Mouse (Mus musculus): ENCODE measurements around the gene Xrcc4. TPM values are rescaled to one million over a fixed set of nuclear protein-coding genes. Genes with fewer than 3 reads are reported as not detected.

Xrcc4 gene
- polyA plus RNA-seq, 1 experiment from 2014 or later = 6.9 TPM

- WGBS (ENCODE audit: insufficient replicate concordance) = 59% methylated on average over 3 of the region's 3 CpGs
- no peaks in the 10 kb centered on the region for H3K9me3 ChIP-seq (replicated peaks)
- no peaks in the 10 kb centered on the region for H3K27me3 ChIP-seq
- no peaks in the 10 kb centered on the region for H3K4me1 ChIP-seq (replicated peaks)
- H3K27ac ChIP-seq = no peak overlapping the region
- H3K9ac ChIP-seq = no peak overlapping the region
- H3K4me3 ChIP-seq (replicated peaks) = no peak overlapping the region
- no peaks in the 10 kb centered on the region for H3K36me3 ChIP-seq
- ATAC-seq (ENCODE audit: low read depth) (no peak), DNase-seq (no peak)
- H3K4me2 ChIP-seq = no peak overlapping the region
Observed at GRCm38 (mm10) chr13:89929477-89929876, 159.9 kb downstream of the Xrcc4 start.

GRCm38 (mm10) chr13:89918814-89919481 is 170.5 kb downstream of the Xrcc4 start:
- no peak for ATAC-seq (ENCODE audit: low read depth)
- DNase-seq = no peak
- H3K4me1 ChIP-seq (replicated peaks) = no peaks in the 10 kb centered on the region
- no peak overlapping the region for H3K4me2 ChIP-seq
- 77% methylated on average over 3 of the region's 3 CpGs for whole genome bisulfite sequencing (ENCODE audit: insufficient replicate concordance)
- no peaks in the 10 kb centered on the region for H3K36me3 ChIP-seq
- H3K27me3 ChIP-seq = no peaks in the 10 kb centered on the region
- H3K4me3 ChIP-seq (replicated peaks) = no peak overlapping the region
- H3K9ac ChIP-seq = no peak overlapping the region
- H3K27ac ChIP-seq = no peak overlapping the region
- H3K9me3 ChIP-seq (replicated peaks) = no peaks in the 10 kb centered on the region

GRCm38 (mm10) chr13:89914332-89914731 is 175.1 kb downstream of the Xrcc4 start:
- ATAC-seq (ENCODE audit: low read depth) = no peak
- 71% methylated on average over 5 of the region's 5 CpGs for WGBS (ENCODE audit: insufficient replicate concordance)
- no peak overlapping the region for H3K27ac ChIP-seq

DNA sequence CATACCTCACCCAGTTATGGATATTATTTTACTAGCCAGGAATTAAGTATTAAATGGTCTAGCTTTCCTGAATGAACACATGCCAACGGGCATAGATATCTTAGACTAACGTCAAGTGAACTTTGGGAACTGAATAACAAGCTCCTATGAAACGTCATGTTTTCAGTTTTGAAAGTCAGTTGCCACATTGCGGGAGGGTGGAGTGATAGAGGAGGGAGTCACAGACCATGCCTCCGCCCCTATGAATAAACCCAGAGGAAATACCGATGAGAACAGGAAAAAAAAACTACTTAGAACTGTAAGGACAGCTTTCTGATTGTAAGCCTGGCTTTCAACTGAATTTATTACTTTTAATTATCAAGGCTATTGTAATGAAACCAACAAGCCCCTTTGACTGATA is 175.5 kb downstream of the Xrcc4 start:
- no peak for ATAC-seq (ENCODE audit: low read depth)

More at GRCm38 (mm10) chr13:89914332-89914731, 175.1 kb downstream of the Xrcc4 start:
- no peak for DNase-seq
- no peaks in the 10 kb centered on the region for H3K4me1 ChIP-seq (replicated peaks)
- H3K27me3 ChIP-seq = no peaks in the 10 kb centered on the region
- no peak overlapping the region for H3K9ac ChIP-seq
- no peaks in the 10 kb centered on the region for H3K36me3 ChIP-seq
- H3K9me3 ChIP-seq (replicated peaks) = no peaks in the 10 kb centered on the region
- no peak overlapping the region for H3K4me3 ChIP-seq (replicated peaks)
- no peak overlapping the region for H3K4me2 ChIP-seq

DNA sequence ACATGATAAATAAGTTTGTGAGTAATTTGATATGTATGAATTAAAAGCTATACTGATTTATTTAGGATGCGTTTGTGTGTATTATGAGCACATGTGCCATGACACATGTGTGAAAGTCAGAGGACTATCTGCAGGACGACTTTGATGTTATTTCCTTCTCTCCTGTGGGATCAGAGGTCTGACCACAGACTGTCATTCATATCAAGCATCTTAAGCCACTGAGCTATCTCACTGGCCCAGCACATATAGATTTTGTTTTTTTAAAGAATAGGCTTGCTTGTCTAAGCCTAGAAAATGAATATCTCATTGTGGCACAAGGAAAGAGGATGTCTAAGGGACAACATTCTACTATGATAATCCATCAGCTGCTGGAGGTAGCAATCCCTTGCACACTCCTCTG is 183.3 kb downstream of the Xrcc4 start:
- DNase-seq (no peak), ATAC-seq (ENCODE audit: low read depth) (no peak)
- no peaks in the 10 kb centered on the region for H3K27me3 ChIP-seq
- no peak overlapping the region for H3K4me3 ChIP-seq (replicated peaks)
- 16% methylated on average over 2 of the region's 2 CpGs for WGBS (ENCODE audit: insufficient replicate concordance)
- H3K36me3 ChIP-seq = no peaks in the 10 kb centered on the region
- no peak overlapping the region for H3K9ac ChIP-seq
- no peaks in the 10 kb centered on the region for H3K4me1 ChIP-seq (replicated peaks)
- H3K27ac ChIP-seq = no peak overlapping the region
- H3K4me2 ChIP-seq = no peak overlapping the region
- no peaks in the 10 kb centered on the region for H3K9me3 ChIP-seq (replicated peaks)

More for the DNA sequence above, 175.5 kb downstream of the Xrcc4 start:
- Histone ChIP-seq H3K27ac (no peak overlapping the region), H3K9ac (no peak overlapping the region), H3K4me2 (no peak overlapping the region), H3K27me3 (no peaks in the 10 kb centered on the region), H3K4me1 (replicated peaks) (no peaks in the 10 kb centered on the region), H3K9me3 (replicated peaks) (no peaks in the 10 kb centered on the region), H3K36me3 (no peaks in the 10 kb centered on the region), H3K4me3 (replicated peaks) (no peak overlapping the region)
- DNase-seq = no peak
- WGBS (ENCODE audit: insufficient replicate concordance) = 63% methylated on average over 6 of the region's 6 CpGs

DNA sequence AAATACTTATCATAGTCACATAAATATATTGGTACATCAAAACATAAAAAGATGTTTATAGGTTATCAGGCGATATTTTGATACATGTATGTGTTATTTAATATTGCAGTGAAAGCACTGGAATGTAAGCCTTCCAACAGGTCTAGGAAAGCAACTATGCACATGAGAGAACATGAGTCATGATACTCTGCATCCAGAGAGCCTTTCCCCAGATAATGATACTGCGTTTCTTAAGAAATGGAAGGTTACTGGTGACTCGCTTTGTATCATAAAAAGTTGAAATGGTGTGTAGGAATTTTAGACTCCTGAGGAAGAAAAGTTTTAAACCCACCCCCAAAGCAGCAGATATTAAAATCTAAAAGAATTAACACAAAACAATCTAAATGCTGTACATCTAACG is 190.3 kb downstream of the Xrcc4 start:
- WGBS (ENCODE audit: insufficient replicate concordance) = 75% methylated on average over 4 of the region's 4 CpGs
- no peak overlapping the region for H3K9ac ChIP-seq
- H3K27me3 ChIP-seq = no peaks in the 10 kb centered on the region
- ATAC-seq (ENCODE audit: low read depth) = no peak
- H3K9me3 ChIP-seq (replicated peaks) = no peaks in the 10 kb centered on the region
- DNase-seq = no peak
- no peak overlapping the region for H3K4me2 ChIP-seq
- H3K36me3 ChIP-seq = no peaks in the 10 kb centered on the region
- no peak overlapping the region for H3K4me3 ChIP-seq (replicated peaks)
- no peak overlapping the region for H3K27ac ChIP-seq
- H3K4me1 ChIP-seq (replicated peaks) = no peaks in the 10 kb centered on the region

DNA sequence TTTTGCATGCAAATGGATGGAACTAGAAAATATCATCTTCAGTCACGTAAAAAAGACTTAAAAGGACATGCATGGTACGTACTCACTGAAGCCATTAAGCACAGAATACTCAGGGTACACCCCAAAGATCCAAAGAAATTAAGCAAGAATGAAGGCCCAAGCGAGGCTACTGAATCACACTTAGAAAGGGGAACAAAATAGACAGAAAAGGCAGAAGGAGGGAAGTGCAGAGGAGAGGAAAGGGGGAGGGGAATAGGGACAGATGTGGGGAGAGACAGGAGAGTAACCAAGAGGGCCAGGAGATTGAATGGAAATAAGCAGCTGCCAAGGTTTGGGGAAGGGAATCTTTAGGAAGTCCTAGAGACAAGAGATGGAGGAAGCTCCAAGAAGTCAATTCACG is 197.3 kb downstream of the Xrcc4 start:
- 66% methylated on average over 4 of the region's 4 CpGs for WGBS (ENCODE audit: insufficient replicate concordance)

GRCm38 (mm10) chr13:89890159-89890558 is 199.2 kb downstream of the Xrcc4 start:
- Histone ChIP-seq H3K9me3 (replicated peaks) (no peaks in the 10 kb centered on the region), H3K4me2 (no peak overlapping the region), H3K27me3 (no peaks in the 10 kb centered on the region), H3K4me3 (replicated peaks) (no peak overlapping the region), H3K36me3 (no peaks in the 10 kb centered on the region), H3K9ac (no peak overlapping the region), H3K4me1 (replicated peaks) (no peaks in the 10 kb centered on the region), H3K27ac (no peak overlapping the region)
- ATAC-seq (ENCODE audit: low read depth) = no peak
- no peak for DNase-seq
- 63% methylated on average over 1 of the region's 1 CpGs for WGBS (ENCODE audit: insufficient replicate concordance)

More for the DNA sequence above, 197.3 kb downstream of the Xrcc4 start:
- no peaks in the 10 kb centered on the region for H3K4me1 ChIP-seq (replicated peaks)
- no peak for ATAC-seq (ENCODE audit: low read depth)
- H3K27ac ChIP-seq = no peak overlapping the region
- no peak overlapping the region for H3K9ac ChIP-seq
- DNase-seq = no peak
- H3K4me2 ChIP-seq = no peak overlapping the region
- no peaks in the 10 kb centered on the region for H3K27me3 ChIP-seq
- H3K4me3 ChIP-seq (replicated peaks) = no peak overlapping the region
- no peaks in the 10 kb centered on the region for H3K36me3 ChIP-seq
- no peaks in the 10 kb centered on the region for H3K9me3 ChIP-seq (replicated peaks)

DNA sequence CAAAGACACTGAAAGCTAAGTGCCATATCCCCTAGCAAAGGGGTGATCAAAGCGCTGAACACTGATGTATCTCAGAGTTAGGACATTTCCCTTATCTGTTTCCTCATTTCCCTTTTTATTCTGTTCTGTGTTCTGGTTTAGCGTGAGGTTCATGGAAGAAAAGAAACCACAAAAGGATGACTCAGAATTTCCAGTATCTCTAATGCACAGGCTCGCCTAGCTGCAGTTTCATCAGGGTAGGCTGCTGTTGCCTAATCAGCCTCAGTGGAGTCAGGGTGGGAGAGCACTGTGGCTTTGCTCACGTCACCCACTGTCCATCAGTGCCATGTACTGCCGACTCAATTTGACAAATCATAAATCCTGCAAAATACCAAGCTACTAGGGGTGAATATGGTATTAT is 200.3 kb downstream of the Xrcc4 start:
- H3K4me2 ChIP-seq = no peak overlapping the region
- WGBS (ENCODE audit: insufficient replicate concordance) = 8% methylated on average over 5 of the region's 5 CpGs
- H3K4me3 ChIP-seq (replicated peaks) = no peak overlapping the region
- H3K9ac ChIP-seq = no peak overlapping the region
- DNase-seq = peak; percentile 34
- no peaks in the 10 kb centered on the region for H3K9me3 ChIP-seq (replicated peaks)
- no peaks in the 10 kb centered on the region for H3K4me1 ChIP-seq (replicated peaks)
- ATAC-seq (ENCODE audit: low read depth) = peak; percentile 96
- H3K36me3 ChIP-seq = no peaks in the 10 kb centered on the region
- no peak overlapping the region for H3K27ac ChIP-seq
- no peaks in the 10 kb centered on the region for H3K27me3 ChIP-seq

DNA sequence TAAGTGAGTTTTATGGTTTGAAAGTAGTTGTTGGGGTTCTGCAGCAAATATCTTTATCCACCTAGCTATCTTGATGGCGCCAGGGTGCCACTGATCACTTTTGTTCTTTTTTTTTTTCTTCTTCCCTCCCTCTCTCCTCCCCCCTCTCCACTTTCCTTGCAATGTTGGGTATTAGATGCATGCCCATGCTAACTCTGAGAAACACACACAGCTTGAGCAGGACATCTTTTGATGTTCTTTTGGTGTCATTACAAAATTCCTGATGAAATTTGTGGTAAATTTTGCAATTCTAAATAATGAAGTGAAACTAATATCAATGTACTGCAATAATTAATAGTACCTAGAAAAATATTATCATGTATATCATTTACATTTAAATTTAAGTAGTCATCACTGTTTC is 205.9 kb downstream of the Xrcc4 start:
- no peak for ATAC-seq (ENCODE audit: low read depth)
- Histone ChIP-seq H3K4me3 (replicated peaks) (no peak overlapping the region), H3K9ac (no peak overlapping the region), H3K27me3 (no peaks in the 10 kb centered on the region), H3K4me1 (replicated peaks) (no peaks in the 10 kb centered on the region), H3K9me3 (replicated peaks) (no peaks in the 10 kb centered on the region), H3K27ac (no peak overlapping the region), H3K36me3 (no peaks in the 10 kb centered on the region), H3K4me2 (no peak overlapping the region)
- no peak for DNase-seq
- WGBS (ENCODE audit: insufficient replicate concordance) = 63% methylated on average over 1 of the region's 1 CpGs

GRCm38 (mm10) chr13:89881281-89881680 is 208.1 kb downstream of the Xrcc4 start:
- no peak overlapping the region for H3K27ac ChIP-seq
- no peaks in the 10 kb centered on the region for H3K9me3 ChIP-seq (replicated peaks)
- H3K4me2 ChIP-seq = no peak overlapping the region
- H3K4me1 ChIP-seq (replicated peaks) = no peaks in the 10 kb centered on the region
- ATAC-seq (ENCODE audit: low read depth) (no peak), DNase-seq (no peak)
- no peaks in the 10 kb centered on the region for H3K27me3 ChIP-seq
- H3K4me3 ChIP-seq (replicated peaks) = no peak overlapping the region
- WGBS (ENCODE audit: insufficient replicate concordance) = 67% methylated on average over 2 of the region's 2 CpGs
- H3K9ac ChIP-seq = no peak overlapping the region
- no peaks in the 10 kb centered on the region for H3K36me3 ChIP-seq

- WGBS (ENCODE audit: insufficient replicate concordance) = 78% methylated on average over 10 of the region's 10 CpGs
- ATAC-seq (ENCODE audit: low read depth) (no peak), DNase-seq (no peak)
- Histone ChIP-seq H3K4me3 (replicated peaks) (no peak overlapping the region), H3K4me1 (replicated peaks) (no peaks in the 10 kb centered on the region), H3K9me3 (replicated peaks) (no peaks in the 10 kb centered on the region), H3K4me2 (no peak overlapping the region), H3K36me3 (no peaks in the 10 kb centered on the region), H3K27me3 (no peaks in the 10 kb centered on the region), H3K9ac (no peak overlapping the region), H3K27ac (no peak overlapping the region)
Observed at GRCm38 (mm10) chr13:89878832-89879468, 210.5 kb downstream of the Xrcc4 start.

Measured in liver, embryonic 13.5 days (tissue).